Mouse (Mus musculus) heart, embryonic 16.5 days (tissue): Measurements from ENCODE around the gene AL732309.1. TPM values are rescaled to one million over a fixed set of nuclear protein-coding genes. Genes with fewer than 3 reads are reported as not detected.

Experiments used
- ATAC-seq: fragments of 200-750 bp; cut with Nextera tagmentation; replicated peaks from 2 replicates; pipeline ENCODE4 v1.8.0; 2017; ENCODE audit warnings: moderate number of reproducible peaks; ENCODE audit not compliant: insufficient read depth, low FRiP score; ENCODE audit errors: extremely low read depth
- H3K27ac ChIP-seq: fragments of 300-500 bp; sonication (generic); 2 replicates; pipeline ENCODE4 v1.5.1; 2014; ENCODE audit warnings: mild to moderate bottlenecking, low read length, control low read depth, moderate library complexity
- H3K27me3 ChIP-seq: fragments of 300-500 bp; sonication (generic); 2 replicates; pipeline ENCODE4 v1.6.1; 2014; ENCODE audit warnings: low read length, mixed read lengths; ENCODE audit not compliant: control insufficient read depth, insufficient read depth
- H3K36me3 ChIP-seq: fragments of 300-500 bp; sonication (generic); 2 replicates; pipeline ENCODE4 v1.6.1; 2014; ENCODE audit not compliant: control insufficient read depth, insufficient read depth
- H3K4me1 ChIP-seq: fragments of 300-500 bp; sonication (generic); 2 replicates; pipeline ENCODE4 v1.6.1; 2014; ENCODE audit warnings: low read length, mixed read lengths; ENCODE audit not compliant: control insufficient read depth, insufficient read depth
- H3K4me2 ChIP-seq: fragments of 300-500 bp; sonication (generic); 2 replicates; pipeline ENCODE4 v1.6.1; 2014; ENCODE audit warnings: low read depth, mild to moderate bottlenecking, control low read depth, low read length
- H3K4me3 ChIP-seq: fragments of 300-500 bp; sonication (generic); 2 replicates; pipeline ENCODE4 v1.5.1; 2014; ENCODE audit warnings: mild to moderate bottlenecking, control low read depth, low read length
- H3K9ac ChIP-seq: fragments of 300-500 bp; sonication (generic); 2 replicates; pipeline ENCODE4 v1.6.1; 2014; ENCODE audit warnings: low read length, control low read depth
- H3K9me3 ChIP-seq: fragments of 300-500 bp; sonication (generic); replicated peaks from 2 replicates; pipeline ENCODE4 v1.6.1; 2016; ENCODE audit warnings: low read length; ENCODE audit not compliant: control insufficient read depth
- WGBS: fragments of 180-500 bp; shearing (Covaris S2); extraction: QIAGEN DNeasy Blood & Tissue Kit; methylation state at CpG from one replicate; pipeline ENCODE4 v1.1.7; 2014; 5-methylcytosine and 5-hydroxymethylcytosine counted together
- polyA plus RNA-seq: library from polyadenylated mRNA; unstranded; fragments of >200 nt; fragmentation: Nextera tagmentation; extraction: Ambion mirVana; gene quantifications from 2 replicates; pipeline ENCODE4 v1.2.1, GENCODE M21; 2015

The AL732309.1 gene
- polyA plus RNA-seq, 1 experiment from 2014 or later = 3.1 TPM

DNA sequence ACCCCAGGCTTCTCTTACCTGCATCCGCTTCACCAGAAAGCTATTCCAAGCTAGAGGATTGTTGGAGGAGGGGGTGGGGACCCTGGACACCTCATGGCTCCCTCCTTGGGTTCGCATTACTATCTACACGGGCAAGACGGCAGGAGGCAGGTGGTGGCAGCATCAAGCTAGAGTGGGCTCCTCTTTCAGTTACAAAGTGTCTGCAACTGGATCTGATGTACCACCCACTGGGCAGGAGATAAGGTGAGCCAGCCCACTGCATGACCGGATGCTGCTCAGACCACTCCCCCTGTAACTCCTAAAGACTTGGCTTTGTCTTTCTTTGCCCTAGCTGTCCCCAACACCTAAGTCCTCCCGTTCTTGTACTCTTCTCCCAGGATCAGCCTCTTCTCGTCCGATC lies 10.0 kb downstream of the AL732309.1 start, which contains the start of gene Rnf224:
Rnf224 (minus strand) TSS at position 174 of the 400 bp plus-strand sequence.
- no peak for ATAC-seq
- Histone ChIP-seq H3K9ac (no peak within 1 kb of the TSS), H3K9me3 (no peaks in the 10 kb centered on the region), H3K27me3 (peaks cover 10% of the 10 kb centered on the region; the same call in 1 of the 2 replicates), H3K4me3 (no peak within 1 kb of the TSS), H3K27ac (no peak within 1 kb of the TSS), H3K4me2 (no peak within 1 kb of the TSS), H3K4me1 (peaks cover 8% of the 10 kb centered on the region), H3K36me3 (no peaks in the 10 kb centered on the region)
- 18% methylated on average over 8 of the region's 8 CpGs for WGBS

GRCm38 (mm10) chr2:25234551-25235220 lies 12.0 kb downstream of the AL732309.1 start:
- no peaks in the 10 kb centered on the region for H3K4me1 ChIP-seq
- no peaks in the 10 kb centered on the region for H3K9me3 ChIP-seq
- no peak overlapping the region for H3K4me3 ChIP-seq
- no peak overlapping the region for H3K9ac ChIP-seq
- ATAC-seq = no peak
- no peaks in the 10 kb centered on the region for H3K36me3 ChIP-seq
- H3K27ac ChIP-seq = no peak overlapping the region
- 57% methylated on average over 5 of the region's 5 CpGs for WGBS
- H3K27me3 ChIP-seq = peaks cover 6% of the 10 kb centered on the region; the same call in 1 of the 2 replicates
- no peak overlapping the region for H3K4me2 ChIP-seq

GRCm38 (mm10) chr2:25234050-25234449 lies 12.6 kb downstream of the AL732309.1 start, which contains the start of gene Slc34a3:
Gene Slc34a3, minus strand, starts transcription at chr2:25234364.
- 82% methylated on average over 3 of the region's 3 CpGs for WGBS
- ATAC-seq = no peak
- Histone ChIP-seq H3K36me3 (no peaks in the 10 kb centered on the region), H3K9ac (no peak within 1 kb of the TSS), H3K27ac (no peak within 1 kb of the TSS), H3K27me3 (peaks cover 6% of the 10 kb centered on the region; the same call in 1 of the 2 replicates), H3K4me1 (no peaks in the 10 kb centered on the region), H3K9me3 (no peaks in the 10 kb centered on the region), H3K4me3 (no peak within 1 kb of the TSS), H3K4me2 (no peak within 1 kb of the TSS)

DNA sequence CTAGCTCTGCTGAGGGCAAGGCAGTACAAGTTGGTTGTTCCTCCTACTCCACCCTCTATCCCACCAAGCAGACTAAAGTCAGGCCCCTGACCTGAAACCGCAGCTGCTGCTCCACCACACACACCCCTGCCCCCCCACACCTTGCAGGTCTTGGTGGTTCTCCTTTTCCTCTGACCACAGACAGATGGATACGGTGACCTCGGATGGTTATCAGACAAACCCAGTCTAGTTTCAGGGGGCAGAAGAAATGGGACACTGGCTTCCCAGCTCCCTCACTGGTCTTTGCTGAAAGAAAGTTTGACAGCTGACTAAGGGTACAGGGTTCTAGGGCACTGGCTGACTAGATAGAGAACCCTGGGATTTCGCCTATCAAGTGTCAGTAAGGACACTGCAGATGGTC lies 13.2 kb downstream of the AL732309.1 start:
- Histone ChIP-seq H3K27ac (no peak overlapping the region), H3K27me3 (peaks cover 6% of the 10 kb centered on the region; the same call in 1 of the 2 replicates), H3K4me1 (no peaks in the 10 kb centered on the region), H3K36me3 (no peaks in the 10 kb centered on the region), H3K9me3 (no peaks in the 10 kb centered on the region), H3K4me2 (no peak overlapping the region), H3K4me3 (no peak overlapping the region), H3K9ac (no peak overlapping the region)
- no peak for ATAC-seq
- whole genome bisulfite sequencing = 75% methylated on average over 4 of the region's 4 CpGs

DNA sequence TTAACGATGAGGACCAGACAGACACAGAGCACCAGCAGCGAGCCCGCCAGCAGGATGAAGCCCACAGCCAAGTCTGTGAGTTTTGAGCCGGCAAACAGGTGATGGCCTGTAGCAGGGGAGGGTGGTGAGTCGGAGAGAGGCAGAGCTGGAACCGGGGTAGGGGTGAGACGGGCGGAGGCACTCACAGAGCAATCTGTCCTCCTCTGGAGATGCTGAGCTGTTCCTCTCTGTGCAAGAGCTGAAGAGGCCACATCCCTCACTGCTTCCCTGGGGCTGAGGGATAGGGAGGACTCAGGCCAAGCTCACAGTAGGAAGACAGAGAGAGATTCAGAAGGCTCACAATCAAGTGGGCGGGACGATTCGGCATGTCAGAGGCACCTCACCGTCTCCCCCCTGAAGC lies 15.6 kb downstream of the AL732309.1 start:
- Histone ChIP-seq H3K9me3 (no peaks in the 10 kb centered on the region), H3K36me3 (no peaks in the 10 kb centered on the region), H3K4me3 (no peak overlapping the region), H3K9ac (no peak overlapping the region), H3K4me1 (no peaks in the 10 kb centered on the region), H3K4me2 (no peak overlapping the region), H3K27me3 (peaks cover 6% of the 10 kb centered on the region; the same call in 1 of the 2 replicates), H3K27ac (no peak overlapping the region)
- no peak for ATAC-seq
- WGBS = 56% methylated on average over 12 of the region's 12 CpGs

- H3K4me3 ChIP-seq = no peak overlapping the region
- H3K27ac ChIP-seq = no peak overlapping the region
- peaks cover 2% of the 10 kb centered on the region; the same call in 1 of the 2 replicates for H3K27me3 ChIP-seq
- H3K36me3 ChIP-seq = no peaks in the 10 kb centered on the region
- ATAC-seq = no peak
- H3K9me3 ChIP-seq = no peaks in the 10 kb centered on the region
- H3K4me1 ChIP-seq = peaks cover 2% of the 10 kb centered on the region; the same call in 1 of the 2 replicates
- H3K9ac ChIP-seq = no peak overlapping the region
- no peak overlapping the region for H3K4me2 ChIP-seq
- 76% methylated on average over 7 of the region's 7 CpGs for WGBS
These were observed 16.1 kb downstream of the AL732309.1 start for GRCm38 (mm10) chr2:25230581-25230980.

GRCm38 (mm10) chr2:25229582-25229981 lies 17.1 kb downstream of the AL732309.1 start:
- H3K4me2 ChIP-seq = no peak overlapping the region

DNA sequence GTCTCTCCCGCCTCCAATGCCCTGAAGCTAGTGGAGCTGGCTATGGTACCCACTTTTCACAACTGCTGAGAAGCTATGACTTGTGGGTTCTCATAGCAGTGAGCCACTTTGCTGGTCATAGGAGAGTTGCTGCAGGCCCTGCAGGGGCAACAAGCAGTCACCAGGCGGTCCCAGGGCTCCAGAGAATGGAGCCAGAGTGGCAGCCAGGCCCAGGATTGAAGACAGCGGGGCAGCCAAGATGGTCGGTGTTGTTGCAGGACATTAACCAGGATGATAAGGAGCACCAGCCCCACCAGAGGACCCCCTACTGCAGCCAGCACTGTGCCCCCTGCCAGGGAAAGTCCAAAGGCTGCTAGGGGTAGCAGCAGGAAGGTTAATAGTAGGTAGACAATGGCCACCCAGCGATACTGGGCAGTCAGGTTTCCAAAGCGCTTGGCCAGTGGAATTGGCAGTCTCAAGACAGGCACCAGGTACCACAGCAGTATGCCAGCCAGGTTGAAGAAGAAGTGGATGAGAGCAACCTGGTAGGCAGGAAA lies 17.6 kb downstream of the AL732309.1 start:
- Histone ChIP-seq H3K4me2 (peak overlapping the region; percentile 55), H3K9ac (no peak overlapping the region), H3K4me1 (peaks cover 5% of the 10 kb centered on the region; the same call in 1 of the 2 replicates), H3K27ac (no peak overlapping the region), H3K9me3 (no peaks in the 10 kb centered on the region), H3K36me3 (no peaks in the 10 kb centered on the region), H3K4me3 (no peak overlapping the region), H3K27me3 (peaks cover 2% of the 10 kb centered on the region; the same call in 1 of the 2 replicates)
- no peak for ATAC-seq
- 69% methylated on average over 6 of the region's 6 CpGs for WGBS

More at GRCm38 (mm10) chr2:25229582-25229981, 17.1 kb downstream of the AL732309.1 start:
- H3K9me3 ChIP-seq = no peaks in the 10 kb centered on the region
- no peak overlapping the region for H3K27ac ChIP-seq
- WGBS = 77% methylated on average over 5 of the region's 5 CpGs
- ATAC-seq = no peak
- H3K27me3 ChIP-seq = peaks cover 2% of the 10 kb centered on the region; the same call in 1 of the 2 replicates
- no peak overlapping the region for H3K9ac ChIP-seq
- H3K36me3 ChIP-seq = no peaks in the 10 kb centered on the region
- peaks cover 5% of the 10 kb centered on the region; the same call in 1 of the 2 replicates for H3K4me1 ChIP-seq
- no peak overlapping the region for H3K4me3 ChIP-seq

DNA sequence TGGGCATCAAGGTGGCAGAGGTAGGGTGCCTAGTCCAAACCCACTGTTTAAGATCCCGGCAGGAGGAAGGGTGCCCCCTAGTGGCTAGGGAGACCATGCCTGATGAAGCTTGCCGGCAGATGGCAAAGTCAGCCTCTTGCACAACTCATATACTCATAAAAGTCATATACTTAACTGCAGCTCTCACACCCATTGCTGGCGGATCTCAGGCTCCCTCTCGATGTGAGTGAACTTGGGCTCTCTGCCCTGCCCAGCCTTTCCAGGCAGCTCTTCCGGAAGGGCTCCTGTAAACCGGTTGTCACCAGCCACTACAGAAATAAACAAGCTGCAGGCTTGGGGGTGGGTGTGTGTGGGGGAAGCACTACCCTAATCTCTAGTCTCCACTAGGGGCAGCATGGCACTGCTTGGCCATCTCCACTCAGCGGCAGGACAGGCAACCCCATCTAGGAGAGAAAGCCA lies 18.2 kb downstream of the AL732309.1 start:
- 0 out of 2 replicates have a peak, but pooled peaks cover under 1% of the 10 kb centered on the region for H3K36me3 ChIP-seq
- peak overlapping the region; percentile 53; the same call in 1 of the 2 replicates for H3K9ac ChIP-seq
- peak overlapping the region; percentile 55 for H3K4me2 ChIP-seq
- no peaks in the 10 kb centered on the region for H3K9me3 ChIP-seq
- peak overlapping the region; percentile 69 for H3K27ac ChIP-seq
- peaks cover 2% of the 10 kb centered on the region; the same call in 1 of the 2 replicates for H3K27me3 ChIP-seq
- WGBS = 1% methylated on average over 7 of the region's 7 CpGs
- peak; percentile 12; the same call in 1 of the 2 replicates for ATAC-seq
- H3K4me1 ChIP-seq = peaks cover 8% of the 10 kb centered on the region
- H3K4me3 ChIP-seq = peak overlapping the region; percentile 33
